Mouse (Mus musculus) bone marrow macrophage, adult 2 months (primary cell): ENCODE data around the gene Mrps7.

Experiments
- CTCF ChIP-seq: IDR thresholded peaks from 2 replicates; pipeline ENCODE4 v1.5.1; 2012; ENCODE audit warnings: low read depth, mild to moderate bottlenecking, low read length, moderate library complexity
- POLR2A ChIP-seq: IDR thresholded peaks from 2 replicates; pipeline ENCODE4 v1.6.1; 2012; ENCODE audit warnings: mild to moderate bottlenecking, low read depth, low read length, borderline replicate concordance

DNA sequence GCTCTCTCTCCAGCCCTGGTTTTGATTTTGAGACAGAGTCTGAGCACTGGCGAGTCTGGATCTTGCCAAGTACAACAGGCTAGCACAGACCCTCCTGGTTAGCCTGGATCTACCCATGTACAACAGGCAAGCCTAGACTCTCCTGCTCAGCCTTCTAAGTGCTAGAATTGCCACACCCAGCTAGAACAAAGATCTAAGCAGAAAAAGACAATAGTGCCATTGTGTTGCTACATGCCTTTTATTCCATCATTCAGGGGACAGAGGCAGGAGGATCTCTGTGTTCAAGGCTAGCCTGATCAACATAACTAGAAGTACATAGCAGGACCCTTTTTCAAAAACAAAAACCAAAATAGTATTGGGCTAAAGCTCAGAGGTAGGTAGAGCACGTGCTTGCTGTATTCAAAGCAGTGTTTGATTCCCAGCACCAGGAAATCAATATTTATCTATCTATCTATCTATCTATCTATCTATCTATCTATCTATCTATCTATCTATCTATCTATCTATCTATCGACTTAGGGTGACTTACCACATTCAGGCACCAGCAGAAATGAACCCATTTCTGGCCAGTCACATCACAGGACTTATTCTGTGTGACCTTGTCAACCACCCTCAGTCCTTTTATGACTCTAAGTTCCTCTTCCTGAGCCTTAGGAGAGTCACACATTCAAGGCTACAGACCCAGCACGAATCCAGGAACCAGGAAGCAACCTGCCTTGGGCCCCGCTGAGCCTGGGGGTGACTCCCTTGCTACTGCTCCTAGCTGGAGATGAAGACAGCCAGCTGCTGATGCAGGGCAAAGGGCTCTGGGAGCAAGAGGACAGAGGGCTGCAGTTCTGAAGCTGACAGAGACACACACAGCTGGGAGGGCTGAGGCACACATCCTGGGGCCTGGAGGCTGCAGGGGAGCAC is 35.0 kb downstream of the Mrps7 start:
- TF ChIP-seq POLR2A (no peak), CTCF (no peak)
